Mouse (Mus musculus): Measurements from ENCODE around the gene Best1.

DNA sequence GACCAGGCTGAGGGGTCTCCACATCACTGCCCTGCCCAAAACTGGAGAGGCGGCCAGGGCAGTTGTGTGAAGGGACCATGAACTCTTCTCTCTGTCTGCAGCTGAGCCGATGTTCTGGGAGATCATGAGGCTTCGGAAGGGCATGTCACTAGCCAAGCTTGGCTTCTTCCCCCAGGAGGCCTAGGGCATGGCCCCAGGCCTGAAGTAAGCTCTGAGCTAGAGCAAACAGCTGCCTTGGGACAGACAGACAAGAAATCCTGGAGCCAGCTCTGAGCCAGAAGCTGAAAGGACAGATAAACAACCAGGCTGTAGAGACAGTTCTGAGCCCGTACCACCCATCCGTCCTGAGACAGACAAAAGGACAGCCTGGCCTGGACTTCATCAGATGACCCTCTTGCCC lies 32.9 kb upstream of the Best1 start:
- TF ChIP-seq CTCF (IDR thresholded peaks at IDR 0.05; ENCODE audit: borderline replicate concordance, insufficient read depth, low read length) = no peak
- no peak for TF ChIP-seq POLR2A (IDR thresholded peaks at IDR 0.05; ENCODE audit: low read depth, low read length)
